In the genomic region with DNA sequence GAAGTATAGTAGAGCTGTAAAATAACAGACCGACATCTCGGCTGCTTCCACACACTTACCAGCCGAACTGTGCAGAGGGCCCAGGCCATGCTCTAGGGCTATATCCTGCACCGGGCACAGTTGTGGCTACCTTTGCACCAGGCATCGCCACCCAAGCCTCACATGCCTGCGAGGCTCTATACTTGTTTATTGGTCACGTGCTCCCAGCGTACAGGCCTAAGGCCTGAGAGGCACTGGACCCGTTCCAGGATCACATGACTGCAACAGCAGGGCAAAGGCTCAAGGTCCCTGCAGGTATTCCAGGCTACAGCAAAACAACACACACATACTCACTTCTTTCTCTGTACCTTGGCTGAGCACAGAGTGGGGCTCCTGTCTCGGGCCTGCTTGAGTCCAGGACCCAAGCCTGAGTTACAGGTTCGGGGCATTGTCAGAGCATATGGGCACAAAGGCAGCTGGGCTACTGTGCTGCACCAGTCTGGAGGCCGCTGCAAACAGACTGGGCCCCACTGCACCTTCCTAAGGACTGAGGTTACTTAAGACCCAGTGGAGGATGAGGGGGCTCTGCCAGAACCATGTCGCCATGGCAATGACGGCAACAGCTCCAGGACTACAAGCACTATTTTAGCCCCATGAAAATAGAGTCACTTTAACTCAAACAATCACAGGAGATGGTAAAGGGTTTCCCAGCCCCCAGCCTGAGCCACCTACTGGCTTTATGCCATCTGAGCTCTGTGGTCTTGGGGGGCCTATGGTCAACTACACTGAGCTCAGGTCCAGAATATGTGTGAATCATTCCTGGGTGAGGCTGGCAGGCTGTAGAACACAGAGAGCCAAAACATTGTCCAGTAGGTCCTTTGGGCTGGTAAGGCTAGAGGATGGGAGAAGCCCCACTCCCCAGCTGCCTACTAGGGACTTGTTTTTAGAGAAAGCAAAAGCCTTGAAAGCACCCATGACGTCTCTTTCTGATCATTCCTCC, we compare ENCODE assay signal across 12 mouse cellular contexts. TPM values are rescaled to one million over a fixed set of nuclear protein-coding genes. Genes with fewer than 3 reads are reported as not detected.
DNase-seq lines count a peak whose midpoint lies in the region; ATAC-seq and TF ChIP-seq lines count a peak whose summit lies in the region.
"Had no signal": no experiment of that assay in that cellular context is flagged by ENCODE, and none has a peak within 500 bp of the region (broad histone marks: within the 10 kb centered on the region; RNA-seq: fewer than 3 reads in every experiment).

No protein-coding gene starts in this region.

- no peak for TF ChIP-seq EP300 in liver, postnatal 0 days (IDR thresholded peaks at IDR 0.05; ENCODE audit: low read depth)

- no peak overlapping the region for H3K4me3 ChIP-seq in liver, embryonic 11.5 days (ENCODE audit: low read depth, low read length)
- H3K4me3 ChIP-seq in kidney, postnatal 0 days (replicated peaks; ENCODE audit: low read depth, low read length): no peak overlapping the region
- H3K4me3 ChIP-seq in liver, postnatal 0 days (ENCODE audit: low read depth, low read length): no peak overlapping the region
- H3K4me3 ChIP-seq: heart, embryonic 15.5 days had no signal

- peaks cover under 1% of the 10 kb centered on the region for H3K27me3 ChIP-seq in liver, embryonic 11.5 days (replicated peaks; ENCODE audit: control insufficient read depth, insufficient read depth, low read length)
- H3K27me3 ChIP-seq in kidney, postnatal 0 days (ENCODE audit: insufficient read depth, low read length): no peaks in the 10 kb centered on the region
- H3K27me3 ChIP-seq in liver, postnatal 0 days (ENCODE audit: insufficient read depth, low read length): no peaks in the 10 kb centered on the region

- no peak overlapping the region for H3K9ac ChIP-seq in liver, embryonic 11.5 days (ENCODE audit: low read depth, low read length)
- no peak overlapping the region for H3K9ac ChIP-seq in kidney, postnatal 0 days (ENCODE audit: low read depth, low read length)
- H3K9ac ChIP-seq in liver, postnatal 0 days (replicated peaks): no peak overlapping the region
- H3K9ac ChIP-seq: heart, embryonic 15.5 days had no signal

- DNase-seq in adrenal gland, postnatal 14 days: peak; percentile 21
- no peak for DNase-seq in adrenal gland, postnatal 4 days (ENCODE audit: low spot score in 2 of 2)
- DNase-seq in liver: peak; percentile 32
- no peak for DNase-seq in liver, embryonic 11.5 days (ENCODE audit: low spot score)
- DNase-seq in kidney, postnatal 0 days (ENCODE audit: low spot score): peak; percentile 16
- DNase-seq in liver, postnatal 0 days: peak; percentile 74
- no peak for DNase-seq in left cerebral cortex, adult 18-20 months (ENCODE audit: low spot score in 2 of 2)
- DNase-seq in lung, postnatal 14 days: no peak
- DNase-seq: gastrocnemius, postnatal 10 days had no signal

- H3K36me3 ChIP-seq in liver, embryonic 11.5 days (ENCODE audit: control insufficient read depth, insufficient read depth, low read length): no peaks in the 10 kb centered on the region
- H3K36me3 ChIP-seq in kidney, postnatal 0 days (ENCODE audit: insufficient read depth, low read length): no peaks in the 10 kb centered on the region
- no peaks in the 10 kb centered on the region for H3K36me3 ChIP-seq in liver, postnatal 0 days (replicated peaks; ENCODE audit: insufficient read depth, low read length)
- H3K36me3 ChIP-seq: heart, embryonic 15.5 days had no signal

- no peak for TF ChIP-seq CTCF in kidney, postnatal 0 days (IDR thresholded peaks at IDR 0.05; ENCODE audit: low read depth)
- TF ChIP-seq CTCF in liver, postnatal 0 days (IDR thresholded peaks at IDR 0.05; ENCODE audit: low read depth): no peak

- no peak overlapping the region for H3K27ac ChIP-seq in liver, embryonic 11.5 days (ENCODE audit: low read depth, low read length)
- no peak overlapping the region for H3K27ac ChIP-seq in kidney, postnatal 0 days
- peak overlapping the region; percentile 64 for H3K27ac ChIP-seq in liver, postnatal 0 days (ENCODE audit: low read depth)
- H3K27ac ChIP-seq: heart, embryonic 15.5 days had no signal

- WGBS in liver, embryonic 11.5 days: 80% methylated on average over 15 of the region's 15 CpGs
- WGBS in kidney, postnatal 0 days: 85% methylated on average over 15 of the region's 15 CpGs
- 80% methylated on average over 15 of the region's 15 CpGs for WGBS in liver, postnatal 0 days (ENCODE audit: insufficient replicate concordance)

- H3K4me1 ChIP-seq in liver, embryonic 11.5 days (replicated peaks; ENCODE audit: control insufficient read depth, insufficient read depth, low read length): no peaks in the 10 kb centered on the region
- H3K4me1 ChIP-seq in kidney, postnatal 0 days (replicated peaks; ENCODE audit: insufficient read depth, low read length): peaks cover 7% of the 10 kb centered on the region; the same call in 1 of the 2 replicates
- H3K4me1 ChIP-seq in liver, postnatal 0 days (ENCODE audit: insufficient read depth): peaks cover 6% of the 10 kb centered on the region
- H3K4me1 ChIP-seq: heart, embryonic 15.5 days had no signal

- H3K9me3 ChIP-seq in liver, embryonic 11.5 days (ENCODE audit: control insufficient read depth, low read length): no peaks in the 10 kb centered on the region
- H3K9me3 ChIP-seq in kidney, postnatal 0 days (replicated peaks; ENCODE audit: low read length): no peaks in the 10 kb centered on the region
- H3K9me3 ChIP-seq in liver, postnatal 0 days (ENCODE audit: low read length): no peaks in the 10 kb centered on the region
- H3K9me3 ChIP-seq: heart, embryonic 15.5 days had no signal

- no peak; the same call in 1 of the 2 replicates for ATAC-seq in liver, embryonic 11.5 days (replicated peaks; ENCODE audit: low FRiP score)
- ATAC-seq in kidney, postnatal 0 days (replicated peaks; ENCODE audit: low FRiP score, low read depth): peak; percentile 83
- ATAC-seq in liver, postnatal 0 days: peak; percentile 93
- ATAC-seq: lung, postnatal 0 days; midbrain, embryonic 16.5 days had no signal

- H3K4me2 ChIP-seq in liver, embryonic 11.5 days: no peak overlapping the region
- no peak overlapping the region for H3K4me2 ChIP-seq in kidney, postnatal 0 days (ENCODE audit: low read length)
- no peak overlapping the region for H3K4me2 ChIP-seq in liver, postnatal 0 days (ENCODE audit: low read depth, low read length)
- H3K4me2 ChIP-seq: heart, embryonic 15.5 days had no signal

RNA-seq across cellular contexts. Expression of gene Prkcz, which starts 9.9 kb away (rescaled TPM):
- total RNA-seq in adrenal gland, postnatal 14 days (2021): 5.7 and 6.8 TPM in 2 replicates
- 10 to 100 TPM in 1 of 2 experiments, 1 to 10 TPM in 1; 7.8 to 10.3 TPM for total RNA-seq in adrenal gland, postnatal 4 days (2021)
- polyA plus RNA-seq in liver, embryonic 11.5 days (2014; fragmentation: Nextera tagmentation; extraction: Ambion mirVana): 5.1 and 6.8 TPM in 2 replicates
- 20.2 and 22.4 TPM in 2 replicates for polyA plus RNA-seq in kidney, postnatal 0 days (2015; fragmentation: Nextera tagmentation; extraction: Ambion mirVana)
- 3.0 TPM in 2 replicates for polyA plus RNA-seq in liver, postnatal 0 days (2015; fragmentation: Nextera tagmentation; extraction: Ambion mirVana)
- total RNA-seq in left cerebral cortex, adult 18-20 months (2021): 100 to 1,000 TPM; 216 to 223 TPM

RNA-seq across cellular contexts. Expression of gene Gabrd, which starts 26.9 kb away (rescaled TPM):
- total RNA-seq in adrenal gland, postnatal 14 days (2021): 0.11 and 0.19 TPM in 2 replicates
- total RNA-seq in adrenal gland, postnatal 4 days (2021): under 1 TPM; 0.20 to 0.25 TPM
- not detected in 2 replicates for polyA plus RNA-seq in liver, embryonic 11.5 days (2014; fragmentation: Nextera tagmentation; extraction: Ambion mirVana)
- 0.17 and 0.29 TPM in 2 replicates for polyA plus RNA-seq in kidney, postnatal 0 days (2015; fragmentation: Nextera tagmentation; extraction: Ambion mirVana)
- 0.07 TPM in 1 of 2 replicates, not detected in the other for polyA plus RNA-seq in liver, postnatal 0 days (2015; fragmentation: Nextera tagmentation; extraction: Ambion mirVana)
- 10 to 100 TPM; 77.5 to 84.7 TPM for total RNA-seq in left cerebral cortex, adult 18-20 months (2021)
- polyA plus RNA-seq: heart, embryonic 15.5 days had no signal

RNA-seq across cellular contexts. Expression of gene Cfap74, which starts 38.0 kb away (rescaled TPM):
- total RNA-seq in adrenal gland, postnatal 14 days (2021): 0.48 and 1.1 TPM in 2 replicates
- total RNA-seq in adrenal gland, postnatal 4 days (2021): 1 to 10 TPM; 1.1 to 1.3 TPM
- polyA plus RNA-seq in liver, embryonic 11.5 days (2014; fragmentation: Nextera tagmentation; extraction: Ambion mirVana): 0.90 and 1.1 TPM in 2 replicates
- polyA plus RNA-seq in kidney, postnatal 0 days (2015; fragmentation: Nextera tagmentation; extraction: Ambion mirVana): 0.62 and 0.74 TPM in 2 replicates
- 0.07 TPM in 1 of 2 replicates, not detected in the other for polyA plus RNA-seq in liver, postnatal 0 days (2015; fragmentation: Nextera tagmentation; extraction: Ambion mirVana)
- 10 to 100 TPM; 12.0 to 13.1 TPM for total RNA-seq in left cerebral cortex, adult 18-20 months (2021)

Comparison
In these comparisons a context has a peak if more than half of its experiments do, and no peak if none do; other contexts are left out.
1. DNase-seq: peak in adrenal gland, postnatal 14 days (single experiment), liver (single experiment), kidney, postnatal 0 days (single experiment) and liver, postnatal 0 days (single experiment); none in adrenal gland, postnatal 4 days (0 of 2), liver, embryonic 11.5 days (single experiment), left cerebral cortex, adult 18-20 months (0 of 2) and lung, postnatal 14 days (single experiment).
2. RNA of gene Prkcz, which starts 9.9 kb away (total RNA-seq): 216 to 223 TPM in left cerebral cortex, adult 18-20 months; 7.8 to 10.3 TPM in adrenal gland, postnatal 4 days and 5.7 to 6.8 TPM in adrenal gland, postnatal 14 days; every median in the first group is over 10 times any median in the second.
3. RNA of gene Gabrd, which starts 26.9 kb away (total RNA-seq): 77.5 to 84.7 TPM in left cerebral cortex, adult 18-20 months; 0.20 to 0.25 TPM in adrenal gland, postnatal 4 days and 0.11 to 0.19 TPM in adrenal gland, postnatal 14 days; every median in the first group is over 10 times any median in the second.